Mouse (Mus musculus) liver, adult 2 months (tissue): ENCODE data around the gene Ldb1. TPM values are rescaled to one million over a fixed set of nuclear protein-coding genes. Genes with fewer than 3 reads are reported as not detected.

Experiments
- DNase-seq: peaks from one replicate; pipeline ENCODE4 v3.0.0-alpha.2; 2011; ENCODE audit warnings: low read depth, low spot score; ENCODE audit errors: extremely low read depth
- H3K27ac ChIP-seq: fragments of 200-500 bp; replicated peaks from 2 replicates; pipeline ENCODE4 v1.5.1; 2012; ENCODE audit warnings: low read depth, mild to moderate bottlenecking, control low read depth, inconsistent platforms, low read length; ENCODE audit not compliant: insufficient read depth
- H3K27me3 ChIP-seq: fragments of 200-500 bp; 2 replicates; pipeline ENCODE4 v1.6.1; 2012; ENCODE audit warnings: mild to moderate bottlenecking, moderate library complexity, low read length, inconsistent platforms; ENCODE audit not compliant: control insufficient read depth, insufficient read depth
- H3K36me3 ChIP-seq: fragments of 200-500 bp; 2 replicates; pipeline ENCODE4 v1.6.1; 2012; ENCODE audit warnings: low read length, inconsistent platforms; ENCODE audit not compliant: control insufficient read depth, insufficient read depth
- H3K4me1 ChIP-seq: fragments of 200-500 bp; 2 replicates; pipeline ENCODE4 v1.6.1; 2011; ENCODE audit warnings: low read length; ENCODE audit not compliant: control insufficient read depth, insufficient read depth
- H3K4me3 ChIP-seq: fragments of 200-500 bp; 2 replicates; pipeline ENCODE4 v1.5.1; 2011; ENCODE audit warnings: low read depth, mild to moderate bottlenecking, control low read depth, low read length, moderate library complexity; ENCODE audit not compliant: insufficient read depth
- H3K79me2 ChIP-seq: fragments of 200-500 bp; 2 replicates; pipeline ENCODE4 v1.6.1; 2012; ENCODE audit warnings: inconsistent platforms, mild to moderate bottlenecking, low read length, moderate library complexity; ENCODE audit not compliant: control insufficient read depth, insufficient read depth
- H3K9ac ChIP-seq: fragments of 200-500 bp; 2 replicates; pipeline ENCODE4 v1.6.1; 2012; ENCODE audit warnings: low read depth, mild to moderate bottlenecking, control low read depth, inconsistent platforms, low read length
- CTCF ChIP-seq: fragments of 200-500 bp; IDR thresholded peaks from 2 replicates; pipeline ENCODE4 v1.5.1; 2011; ENCODE audit warnings: low read depth, low read length, control low read depth
- POLR2A ChIP-seq: fragments of 200-500 bp; IDR thresholded peaks from 2 replicates; pipeline ENCODE4 v1.6.1; 2011; ENCODE audit warnings: low read length, control low read depth; ENCODE audit not compliant: insufficient read depth; ENCODE audit errors: extremely low read depth
- WGBS: fragments of 180-500 bp; shearing (Covaris S2); methylation state at CpG from one replicate; pipeline ENCODE4 v1.1.7; 2018; 5-methylcytosine and 5-hydroxymethylcytosine counted together
- polyA plus RNA-seq: library from polyadenylated mRNA; depleted of rRNA; stranded (reverse); fragments of >200 nt; gene quantifications from 2 replicates; pipeline ENCODE4 v1.2.3, GENCODE M21; 2012
- total RNA-seq: library from RNA; depleted of rRNA; stranded (reverse); fragments of >200 nt; gene quantifications from 2 replicates; pipeline ENCODE4 v1.2.3, GENCODE M21; 2014

Ldb1 gene
- total and polyA plus RNA-seq, 2 experiments = 14.9 to 42.1 TPM

DNA sequence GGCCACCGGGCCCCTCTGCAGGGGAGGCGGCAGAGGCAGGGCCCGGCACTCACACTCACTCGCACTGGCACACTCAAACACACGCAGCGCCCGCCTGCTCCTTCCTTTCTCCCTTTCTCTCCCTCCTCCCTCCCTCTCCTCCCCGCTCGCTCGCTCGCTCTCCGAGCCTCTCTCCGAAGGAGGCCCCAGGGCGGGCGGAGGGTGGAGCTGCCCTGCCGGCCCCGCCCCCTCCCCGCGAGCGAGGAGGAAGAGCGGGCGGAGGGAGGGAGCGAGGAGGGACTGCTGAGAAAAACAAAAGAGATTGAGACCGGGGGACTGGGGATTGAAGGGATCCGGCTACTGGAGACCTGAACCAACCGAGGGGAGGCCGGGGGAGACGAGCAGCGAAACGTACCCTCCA is 5.5 kb downstream of the Ldb1 start:
- H3K4me1 ChIP-seq = peaks cover 22% of the 10 kb centered on the region
- H3K27ac ChIP-seq = peak overlapping the region; percentile 68
- WGBS = 2% methylated on average over 26 of the region's 30 CpGs
- H3K27me3 ChIP-seq = no peaks in the 10 kb centered on the region
- peak overlapping the region; percentile 69 for H3K4me3 ChIP-seq
- H3K36me3 ChIP-seq = peaks cover 9% of the 10 kb centered on the region
- peak overlapping the region; percentile 78 for H3K9ac ChIP-seq
- TF ChIP-seq POLR2A = peak; percentile 52; the same call in 1 of the 2 replicates
- no peak for TF ChIP-seq CTCF
- peak; percentile 61 for DNase-seq
- H3K79me2 ChIP-seq = peaks cover 20% of the 10 kb centered on the region; the same call in 1 of the 2 replicates

DNA sequence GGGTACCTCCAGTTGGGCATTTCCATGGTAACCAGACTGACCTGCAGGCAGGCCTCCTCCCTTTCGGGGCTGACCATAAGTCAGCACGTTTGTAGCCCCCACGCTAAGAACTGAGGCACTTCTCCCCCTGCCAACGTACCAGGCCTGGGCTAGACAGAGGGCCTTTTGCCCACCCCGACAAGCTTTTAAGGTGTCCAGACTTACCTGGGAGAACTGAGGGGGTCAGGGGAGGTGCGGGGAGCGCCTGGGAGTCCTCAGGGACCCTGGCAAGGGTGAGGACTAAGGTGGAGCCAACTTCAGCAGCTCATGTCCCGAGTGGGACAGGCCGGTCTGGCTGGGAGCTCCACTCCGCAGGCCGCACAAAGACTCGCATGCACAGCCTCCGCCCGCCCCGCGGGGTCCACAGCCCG is 6.2 kb downstream of the Ldb1 start:
- Histone ChIP-seq H3K4me1 (peaks cover 22% of the 10 kb centered on the region), H3K79me2 (peaks cover 16% of the 10 kb centered on the region; the same call in 1 of the 2 replicates), H3K36me3 (peaks cover 13% of the 10 kb centered on the region), H3K27me3 (no peaks in the 10 kb centered on the region), H3K4me3 (peak overlapping the region; percentile 69), H3K9ac (peak overlapping the region; percentile 65), H3K27ac (no peak overlapping the region)
- no peak for DNase-seq
- WGBS = 10% methylated on average over 17 of the region's 17 CpGs
- TF ChIP-seq CTCF = no peak
- TF ChIP-seq POLR2A = no peak

DNA sequence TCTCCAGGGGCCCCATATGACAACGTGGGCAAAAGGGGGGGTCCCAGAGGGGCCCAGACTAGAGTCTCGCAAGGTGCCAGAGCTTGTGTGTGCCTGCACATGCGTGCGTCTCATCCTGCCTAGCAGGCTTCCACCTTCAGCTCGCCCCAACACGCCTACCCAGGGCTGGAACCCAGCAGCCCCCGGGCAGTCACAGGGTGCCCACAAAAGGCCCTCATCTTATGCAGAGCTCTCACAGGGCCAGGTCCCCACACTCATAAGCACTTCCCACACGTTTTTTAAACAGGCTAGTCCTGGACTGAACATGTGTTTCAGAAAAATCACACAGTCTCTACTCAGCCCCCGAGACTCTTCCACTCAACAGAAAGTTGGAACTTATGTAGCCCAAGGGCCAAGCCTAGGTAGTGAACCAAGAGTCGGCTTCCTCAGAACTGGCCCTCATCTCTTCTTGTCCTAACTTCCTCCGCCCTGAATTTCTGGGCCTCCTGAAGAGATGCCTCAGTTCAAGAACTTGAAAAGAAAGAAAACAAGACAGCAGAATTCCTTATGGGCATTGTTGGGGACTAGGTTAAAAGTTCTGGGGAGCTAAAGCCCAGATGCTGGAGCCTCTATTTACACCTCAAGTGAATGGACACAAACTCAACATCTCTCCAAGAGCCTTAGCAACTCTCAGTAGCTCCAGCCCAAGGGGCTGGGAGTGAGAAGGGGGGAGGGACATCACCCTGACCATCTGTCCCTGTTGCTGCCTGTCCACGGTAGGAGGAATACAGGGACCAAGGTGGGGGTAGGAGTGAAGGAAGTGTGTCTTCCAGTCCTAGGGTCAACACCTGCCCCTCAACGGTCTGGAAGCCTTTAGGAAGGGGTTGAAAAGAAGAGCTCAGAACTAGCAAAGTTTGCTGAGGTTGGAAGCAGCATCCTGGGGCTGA is 6.8 kb downstream of the Ldb1 start:
- Histone ChIP-seq H3K4me1 (peaks cover 19% of the 10 kb centered on the region), H3K27ac (no peak overlapping the region), H3K9ac (peak overlapping the region; percentile 65), H3K36me3 (peaks cover 17% of the 10 kb centered on the region), H3K79me2 (peaks cover 15% of the 10 kb centered on the region; the same call in 1 of the 2 replicates), H3K4me3 (0 out of 2 replicates have a peak overlapping the region, but pooled peaks have one; percentile 69), H3K27me3 (no peaks in the 10 kb centered on the region)
- DNase-seq = no peak
- TF ChIP-seq CTCF (no peak), POLR2A (no peak)
- WGBS = 57% methylated on average over 13 of the region's 13 CpGs

DNA sequence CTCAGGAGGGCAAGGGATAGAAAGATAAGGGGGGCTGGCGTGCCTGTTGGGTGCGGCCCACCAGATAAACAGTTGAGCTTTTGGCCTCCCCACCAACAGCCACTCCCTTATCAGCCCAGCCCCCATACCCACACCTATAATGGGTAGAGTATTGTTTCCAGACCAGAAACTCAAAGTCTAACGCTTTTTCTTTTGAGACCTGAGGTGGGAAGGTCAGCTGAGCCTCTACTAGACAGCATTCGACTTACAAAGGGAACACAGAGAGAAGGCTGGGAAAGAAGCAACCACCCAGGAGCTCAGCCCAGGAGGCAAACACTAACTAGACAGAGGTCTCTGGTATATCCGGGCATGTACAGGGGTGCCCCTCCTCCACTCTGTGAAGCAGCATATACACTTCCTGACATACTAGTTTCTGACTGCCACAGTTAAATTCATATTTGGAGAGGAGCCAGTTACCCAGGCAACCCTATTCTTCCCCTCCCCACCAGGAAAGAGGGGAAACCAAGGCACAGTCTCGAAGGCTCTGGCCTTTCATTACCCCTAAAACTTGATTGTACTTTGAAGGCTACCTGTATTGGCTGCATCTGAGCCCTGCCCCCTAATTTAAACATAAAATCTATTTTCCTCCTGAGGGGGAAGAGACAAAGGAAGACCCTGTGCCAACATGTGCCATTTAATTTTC is 7.6 kb downstream of the Ldb1 start:
- 60% methylated on average over 6 of the region's 6 CpGs for WGBS
- H3K79me2 ChIP-seq = peaks cover 13% of the 10 kb centered on the region; the same call in 1 of the 2 replicates
- H3K4me3 ChIP-seq = no peak overlapping the region
- H3K27ac ChIP-seq = no peak overlapping the region
- H3K4me1 ChIP-seq = peaks cover 12% of the 10 kb centered on the region
- peaks cover 17% of the 10 kb centered on the region for H3K36me3 ChIP-seq
- H3K9ac ChIP-seq = no peak overlapping the region
- no peaks in the 10 kb centered on the region for H3K27me3 ChIP-seq
- TF ChIP-seq CTCF (no peak), POLR2A (no peak)
- DNase-seq = no peak

DNA sequence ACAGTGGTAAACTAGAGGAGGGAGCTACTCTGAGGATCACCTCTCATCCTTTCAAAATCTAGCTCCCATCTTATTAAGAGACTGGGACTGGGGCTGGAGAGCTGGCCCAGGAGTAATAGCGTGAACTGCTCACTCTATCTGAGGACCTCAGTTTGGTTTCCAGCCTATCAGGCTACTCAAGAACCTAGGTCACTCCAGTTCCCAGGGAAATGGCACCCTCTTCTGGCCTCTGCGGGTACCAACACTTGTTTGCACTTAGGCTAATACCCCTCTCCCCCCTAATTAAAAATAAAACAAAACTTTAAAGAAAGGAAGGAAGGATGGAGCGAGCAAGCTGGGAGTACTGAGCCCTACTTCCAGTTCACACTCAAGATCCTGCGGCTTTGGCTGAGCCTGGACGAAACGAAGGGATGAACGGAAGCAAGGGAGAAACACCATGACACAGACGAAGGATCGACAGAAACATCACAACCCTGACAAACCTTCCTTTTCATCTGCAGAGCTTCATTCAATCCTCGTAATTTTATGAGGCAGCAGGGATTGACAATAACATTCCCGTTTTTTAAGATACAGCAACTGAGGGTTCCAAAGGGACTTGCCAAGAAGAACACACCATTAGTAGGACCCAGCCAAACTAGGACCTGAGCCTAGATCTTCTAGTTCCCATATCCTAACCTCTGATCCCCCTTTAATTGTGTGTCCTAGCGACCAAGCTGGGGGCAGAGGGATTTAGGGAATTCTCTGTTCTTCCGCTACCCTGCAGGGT is 8.4 kb downstream of the Ldb1 start:
- H3K9ac ChIP-seq = no peak overlapping the region
- TF ChIP-seq CTCF (peak; percentile 23; the same call in 1 of the 2 replicates), POLR2A (no peak)
- H3K4me1 ChIP-seq = peaks cover 14% of the 10 kb centered on the region
- WGBS = 84% methylated on average over 13 of the region's 13 CpGs
- H3K27me3 ChIP-seq = no peaks in the 10 kb centered on the region
- peaks cover 17% of the 10 kb centered on the region for H3K36me3 ChIP-seq
- no peak overlapping the region for H3K4me3 ChIP-seq
- H3K27ac ChIP-seq = no peak overlapping the region
- DNase-seq = no peak
- H3K79me2 ChIP-seq = peaks cover 9% of the 10 kb centered on the region; the same call in 1 of the 2 replicates
